Mouse (Mus musculus) ovary, adult 10 weeks (tissue): Measurements from ENCODE around the gene Spatc1l. TPM values are rescaled to one million over a fixed set of nuclear protein-coding genes. Genes with fewer than 3 reads are reported as not detected.

Source experiments
- polyA plus RNA-seq: library from polyadenylated mRNA; stranded (reverse); fragments of 350-450 nt; fragmentation: Illumina TruSeq; extraction: RNeasy Lipid Tissue Mini Kit (QIAGEN cat#74804); gene quantifications from one replicate; pipeline ENCODE4 v1.2.3, GENCODE M21; 2014

The Spatc1l gene
- polyA plus RNA-seq = not detected

DNA sequence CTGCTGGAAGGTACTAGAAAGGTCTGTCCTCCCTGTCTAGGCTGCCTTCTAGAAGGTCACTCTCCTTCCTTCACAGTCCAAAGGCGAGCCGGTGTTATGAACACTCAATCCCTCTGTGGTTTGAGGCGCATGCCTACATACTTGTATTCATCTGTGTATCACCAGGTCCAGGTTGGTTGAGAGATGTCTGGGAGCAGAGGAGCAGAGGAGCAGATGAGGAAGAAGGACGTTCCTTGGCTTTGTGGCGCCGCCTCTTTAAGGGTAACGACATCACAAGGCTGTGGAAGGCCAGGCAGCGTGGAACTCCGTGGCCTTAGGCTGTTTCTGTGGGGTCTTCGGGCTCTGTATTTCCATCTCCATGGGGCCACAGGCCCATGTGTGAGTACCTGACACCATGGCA lies at the start of gene Spatc1l:
Gene Spatc1l (plus strand): TSS at position 301 of the 400 bp plus-strand sequence.

DNA sequence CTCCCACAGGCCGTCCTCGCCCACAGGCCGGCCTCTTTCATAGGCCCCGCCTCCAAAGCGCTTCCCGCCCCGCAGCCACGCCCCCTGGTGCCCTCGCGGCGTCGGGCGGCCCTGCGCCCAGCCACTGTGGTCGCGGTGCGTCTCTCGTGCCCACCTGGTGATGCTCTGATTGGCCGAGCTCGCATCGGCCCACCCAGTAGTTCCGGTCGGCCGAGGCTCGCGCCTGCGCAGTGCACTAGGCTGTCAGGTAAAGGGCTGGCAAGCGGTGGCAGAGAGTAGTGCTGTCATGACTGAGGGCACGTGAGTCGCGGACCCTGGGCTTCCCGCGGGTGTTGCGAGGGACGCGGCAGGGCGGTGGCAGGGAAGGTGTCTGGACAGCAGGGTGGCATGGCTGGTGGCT lies 30.7 kb upstream of the Spatc1l start, which contains the start of gene Lss:
Gene Lss (plus strand): TSS at position 214 of the 400 bp plus-strand sequence.

DNA sequence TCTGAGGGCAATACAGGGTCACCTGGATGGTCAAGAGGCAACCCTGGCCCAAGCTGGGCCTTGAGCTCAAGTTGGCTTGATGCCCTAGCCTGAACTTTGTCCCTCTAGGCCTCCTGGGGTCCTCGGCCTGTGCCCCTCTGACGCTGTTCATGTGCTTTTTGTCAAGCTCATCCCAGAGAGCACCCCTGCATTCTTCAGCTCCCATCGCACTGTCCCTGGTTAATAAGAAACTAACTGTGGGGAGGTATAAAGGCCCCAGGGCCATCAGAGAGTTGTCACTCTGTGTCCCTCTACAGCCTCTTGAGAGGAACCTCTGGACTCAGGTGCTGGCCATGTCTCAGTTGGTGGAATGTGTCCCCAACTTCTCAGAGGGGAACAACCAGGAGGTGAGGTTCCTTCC lies 13.3 kb downstream of the Spatc1l start, which contains the start of gene Ftcd:
Gene Ftcd (plus strand): TSS at position 275 of the 400 bp plus-strand sequence.

Other genes starting within 250 kb of the Spatc1l start
- gene Dip2a, start 217.0 kb upstream of the Spatc1l start, polyA plus RNA-seq = 17.9 TPM
- not detected for gene AC141477.1, start 121.8 kb upstream of the Spatc1l start, polyA plus RNA-seq
- gene Pcnt, start 119.5 kb upstream of the Spatc1l start, polyA plus RNA-seq = 13.0 TPM
- 0.43 TPM for gene 2610028H24Rik, start 113.2 kb upstream of the Spatc1l start, polyA plus RNA-seq
- 13.4 TPM for gene Mcm3ap, start 93.3 kb upstream of the Spatc1l start, polyA plus RNA-seq
- 2.3 TPM for gene Ybey, start 93.2 kb upstream of the Spatc1l start, polyA plus RNA-seq
- gene Lss, start 30.7 kb upstream of the Spatc1l start, polyA plus RNA-seq = 10.8 TPM
- not detected for gene Ftcd, start 13.4 kb downstream of the Spatc1l start, polyA plus RNA-seq
- 9.5 TPM for gene Col6a2, start 61.4 kb downstream of the Spatc1l start, polyA plus RNA-seq
- 48.0 TPM for gene Col6a1, start 163.9 kb downstream of the Spatc1l start, polyA plus RNA-seq